Mouse (Mus musculus) WW6 (cell line): ENCODE measurements around the gene Zbtb39.
"Not testable (repeated sequence)": the region's sequence is repeated elsewhere in the genome, so short reads cannot be mapped to it uniquely, and the experiment has no call there.

Experiments used
- DNase-seq: peaks from one replicate; pipeline ENCODE4 v3.0.0-alpha.2; 2013; ENCODE audit warnings: low read depth, low spot score

Zbtb39 gene

DNA sequence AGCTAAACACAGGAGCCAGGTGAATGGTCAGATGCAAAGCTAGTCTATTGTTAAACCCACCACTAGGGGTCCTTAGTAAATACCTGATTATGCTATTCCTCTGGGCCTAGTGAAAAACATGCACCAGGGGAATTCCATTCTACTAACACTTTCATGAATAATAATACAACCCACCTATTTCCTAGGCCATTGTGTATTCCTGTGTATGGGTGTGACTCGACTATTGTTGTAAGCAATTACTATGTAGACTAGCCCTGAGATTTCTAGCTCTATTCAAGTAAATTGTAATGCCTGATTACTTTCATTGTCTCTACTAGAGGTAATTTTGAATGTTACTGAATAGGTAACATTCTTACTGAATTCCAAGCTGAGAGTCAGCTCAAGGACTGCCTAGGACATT, 46.1 kb downstream of the Zbtb39 start:
- DNase-seq, result not testable (repeated sequence)
